Mouse (Mus musculus) embryo, embryonic 9.5 days (tissue): ENCODE results near the gene Gpr153.

Source experiments
- DNase-seq: peaks from one replicate; pipeline ENCODE4 v3.0.0-alpha.2; 2017; ENCODE audit errors: extremely low spot score

Gpr153 gene

DNA sequence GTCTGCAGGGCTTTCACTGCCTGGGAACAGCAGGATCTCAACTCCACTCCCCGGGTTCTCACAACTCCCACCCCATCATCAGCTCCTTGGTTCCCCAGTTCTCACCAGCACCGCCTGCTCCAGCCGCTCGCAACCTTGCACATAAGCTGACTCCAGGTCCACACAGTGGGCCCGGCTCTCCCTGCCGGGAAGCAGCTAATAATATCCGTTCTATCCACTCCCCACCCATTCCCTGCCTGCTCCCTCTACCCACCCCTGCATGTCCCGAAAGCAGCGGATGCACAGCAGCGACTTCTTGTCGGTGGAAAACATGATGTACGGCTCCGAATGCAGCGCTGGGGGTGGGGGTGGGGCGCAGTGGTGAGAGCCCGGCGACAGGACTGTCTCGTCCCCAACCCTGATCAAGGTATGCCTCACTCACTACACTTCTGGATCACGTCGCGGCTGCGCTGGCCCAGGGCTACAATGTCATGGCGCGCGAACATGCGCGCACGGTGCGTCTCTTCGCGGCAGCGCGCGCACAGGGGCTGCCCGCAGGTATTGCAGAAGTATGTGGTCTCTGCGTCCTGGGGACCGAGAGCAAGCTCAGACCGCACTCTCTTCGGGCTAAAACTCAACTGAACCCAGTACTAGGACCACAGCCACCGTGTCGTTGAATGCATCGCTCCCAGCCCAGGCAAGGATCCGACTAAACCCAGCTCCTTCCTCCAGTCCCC lies 41.6 kb downstream of the Gpr153 start:
- DNase-seq = no peak

DNA sequence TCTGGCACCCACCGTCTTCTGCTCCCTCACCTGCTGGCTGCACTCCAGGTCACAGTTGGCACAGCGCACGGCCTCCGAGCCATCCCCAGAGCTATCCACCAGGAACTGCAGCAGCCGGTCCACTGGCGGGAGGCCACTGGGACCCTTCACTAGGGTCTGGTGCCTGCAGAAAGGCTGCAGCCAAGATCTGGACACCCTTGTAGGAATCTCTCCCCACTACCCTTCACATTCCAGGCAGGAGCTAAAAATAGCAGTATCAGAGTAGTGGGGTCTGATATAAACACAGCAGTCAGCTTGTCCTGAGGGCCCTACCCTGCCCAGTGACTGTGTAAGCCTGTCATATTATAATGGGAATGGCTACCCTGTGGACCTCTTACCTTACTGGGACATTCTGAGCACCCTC lies 43.6 kb downstream of the Gpr153 start:
- no peak for DNase-seq

DNA sequence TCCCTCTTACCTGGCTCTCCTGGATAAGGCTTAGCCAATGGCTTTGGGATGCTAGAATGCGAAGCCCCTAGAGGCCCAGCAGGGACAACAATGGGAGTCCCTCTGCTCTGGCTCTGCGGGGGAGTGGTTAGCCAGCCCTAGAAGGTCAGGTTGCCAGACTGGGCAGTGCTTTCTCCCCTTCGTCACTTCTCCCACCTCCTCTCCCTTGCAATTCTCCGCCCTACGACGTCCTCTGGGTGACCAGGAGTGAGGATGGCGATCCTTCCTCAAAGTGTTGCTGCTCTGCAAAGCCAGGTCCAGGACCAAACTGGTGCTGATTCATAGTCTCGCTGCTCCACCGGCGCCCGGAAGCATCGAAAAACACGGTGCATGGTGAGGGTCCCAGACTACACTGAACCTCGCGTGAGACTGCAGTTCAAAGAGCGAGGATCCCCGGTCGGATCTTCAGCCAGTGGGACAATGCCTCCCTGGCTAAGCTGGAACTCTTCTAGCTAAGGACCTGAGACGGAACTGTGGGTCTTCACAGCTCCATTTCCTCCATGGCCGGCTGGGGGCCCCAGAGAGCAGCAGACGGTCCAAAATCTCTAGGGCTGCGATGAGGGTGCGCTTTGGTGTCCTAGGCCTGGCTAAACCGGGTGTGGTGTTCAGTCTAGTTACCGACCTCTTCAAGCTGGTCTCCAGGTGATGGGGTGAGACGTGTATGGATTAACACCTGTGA lies 44.6 kb downstream of the Gpr153 start, which contains the start of gene Rnf207:
TSS of gene Rnf207 (minus strand) at position 477 of the 718 bp plus-strand sequence.
- peak; percentile 72 for DNase-seq

DNA sequence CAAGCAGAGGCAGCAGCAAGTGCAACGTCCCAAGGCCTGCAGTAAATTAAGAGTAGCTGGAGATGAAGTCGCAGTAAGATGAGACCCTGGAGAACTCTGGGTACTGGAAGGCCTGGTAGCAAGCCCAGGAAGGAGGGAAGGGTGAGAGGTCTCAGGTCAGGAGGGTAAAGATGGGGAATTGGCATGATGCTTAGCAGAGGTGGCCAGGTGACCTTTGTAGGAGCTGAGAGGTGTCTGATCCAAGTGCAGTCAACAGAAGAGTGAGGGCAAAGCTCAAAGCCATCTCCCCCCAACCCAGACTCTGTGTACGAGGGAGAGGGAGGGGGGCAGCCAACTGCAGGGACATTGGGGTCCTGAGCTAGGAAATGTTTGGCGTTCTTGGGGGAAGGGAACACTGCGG lies 47.4 kb downstream of the Gpr153 start:
- no peak for DNase-seq

DNA sequence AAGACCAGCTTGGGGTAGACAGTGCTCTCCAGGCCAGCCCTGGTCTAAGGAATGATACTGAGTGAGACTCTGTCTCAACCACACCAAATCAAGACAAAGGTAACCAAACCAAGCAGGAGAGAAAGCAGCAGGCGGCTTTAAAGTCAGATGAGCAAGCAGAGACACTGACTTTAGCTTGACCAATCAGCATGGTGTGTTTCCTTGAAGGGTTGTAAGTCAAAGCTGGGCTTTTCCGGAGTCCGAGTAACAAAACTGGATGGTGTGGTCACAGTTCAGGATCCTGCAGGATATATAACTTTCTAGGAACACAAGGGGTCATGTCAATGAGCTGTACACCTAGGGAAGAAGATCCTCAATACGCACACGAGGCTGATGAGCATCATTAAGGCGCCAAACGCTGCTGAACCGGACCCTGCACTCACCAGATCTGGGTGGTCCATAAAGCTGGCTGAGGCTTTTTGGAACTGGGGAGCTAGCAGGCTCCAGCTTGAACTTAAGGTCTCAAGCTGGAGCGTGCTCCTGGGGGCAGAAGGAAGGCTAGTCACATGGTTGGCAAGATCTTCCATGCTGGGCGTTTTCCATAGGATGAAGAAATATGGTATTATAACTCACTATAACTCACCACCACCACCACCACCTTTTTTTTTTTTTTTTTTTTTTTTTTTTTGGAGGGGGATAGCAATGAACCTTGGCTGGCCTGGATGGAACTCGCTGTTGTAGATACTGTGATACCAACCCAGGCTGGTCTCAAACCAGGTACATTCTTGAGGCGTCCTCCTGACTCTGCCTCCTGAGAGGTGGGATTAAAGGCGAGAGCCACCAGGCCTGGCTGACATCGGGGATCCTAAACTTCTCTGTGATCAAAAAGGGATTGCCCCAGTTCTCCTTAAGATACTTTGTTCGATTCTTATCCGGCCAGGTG lies 50.9 kb downstream of the Gpr153 start:
- no peak for DNase-seq

DNA sequence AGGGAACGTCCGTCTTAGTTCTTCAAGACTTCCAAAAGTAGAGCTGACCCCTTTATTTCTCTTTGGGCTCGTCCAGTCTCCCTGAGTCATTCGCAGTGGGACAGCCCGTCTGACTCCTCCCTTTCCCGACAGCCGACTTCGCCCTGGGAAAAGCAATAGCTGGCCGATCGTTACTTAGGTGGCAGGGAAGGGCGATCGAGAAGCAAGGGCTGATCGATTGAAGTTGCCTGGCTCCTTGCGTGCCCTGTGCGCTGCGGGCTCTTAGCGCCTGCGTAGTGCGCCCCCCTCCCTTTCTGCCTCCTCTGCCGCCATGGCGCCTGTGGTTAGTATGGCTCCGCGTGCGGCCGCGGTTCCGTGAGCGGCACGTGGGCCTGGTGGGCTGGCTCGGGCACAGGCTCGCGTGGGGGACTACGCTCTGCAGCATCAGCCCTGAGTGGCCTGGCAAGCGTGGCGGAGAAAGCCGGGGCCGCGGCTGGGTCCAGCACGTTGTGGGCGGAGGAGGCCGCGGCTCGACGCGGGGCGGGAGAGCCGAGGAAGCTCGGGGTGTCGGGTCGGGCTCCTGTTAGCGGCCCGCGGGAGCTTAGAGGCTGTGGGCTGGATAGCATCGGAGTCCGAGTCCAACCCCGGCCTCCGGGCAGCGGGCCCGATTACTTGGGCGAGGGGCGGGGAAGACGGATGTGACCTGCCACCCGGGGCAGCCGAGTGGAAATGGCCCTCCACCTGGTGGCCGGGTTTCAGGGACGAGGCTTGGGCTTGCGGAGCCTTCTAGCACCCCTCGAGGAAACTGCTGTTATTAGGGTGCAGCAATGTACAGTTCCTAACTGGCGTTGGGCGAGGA lies 51.8 kb downstream of the Gpr153 start, which contains the start of gene Rpl22:
TSS of gene Rpl22 (plus strand) at position 169 of the 838 bp plus-strand sequence.
- peak; percentile 96 for DNase-seq

DNA sequence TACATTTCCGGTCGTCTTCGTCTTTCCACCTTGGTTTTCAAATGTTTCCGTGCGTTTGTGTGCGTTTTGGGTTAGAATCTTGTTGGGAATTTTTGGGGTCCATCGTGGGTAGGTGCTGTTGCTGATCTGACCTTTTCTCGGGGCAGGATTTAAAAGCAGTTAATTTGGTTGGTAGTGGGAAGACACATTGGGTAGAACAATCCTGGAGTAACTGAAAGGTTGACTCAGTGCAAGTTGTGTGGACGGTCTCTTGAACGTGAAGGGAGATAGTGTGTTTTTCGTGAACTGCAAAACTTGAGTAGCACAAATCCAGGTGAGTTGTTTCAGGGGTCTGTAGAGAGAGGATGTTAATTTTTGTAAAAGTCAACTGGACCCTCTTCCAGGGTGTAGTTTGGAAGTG lies 52.5 kb downstream of the Gpr153 start:
- DNase-seq = no peak

DNA sequence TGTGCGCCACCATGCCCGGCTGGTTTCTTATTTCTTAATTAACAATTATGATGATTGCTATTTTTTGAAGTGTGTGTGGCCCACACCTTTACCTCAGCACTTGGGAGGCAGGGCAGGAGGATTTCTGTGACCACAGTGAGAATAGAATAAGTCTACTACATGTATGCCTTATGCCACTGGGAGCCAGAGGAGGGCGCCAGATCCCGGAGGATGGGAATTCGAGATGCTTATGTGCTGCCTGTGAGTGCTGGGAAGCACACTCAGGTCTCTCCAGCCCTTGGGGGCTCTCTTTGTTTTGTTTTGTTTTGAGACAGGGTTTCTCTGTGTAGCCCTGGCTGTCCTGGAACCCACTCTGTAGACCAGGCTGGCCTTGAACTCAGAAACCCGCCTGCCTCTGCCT lies 54.7 kb downstream of the Gpr153 start:
- peak; percentile 61 for DNase-seq

DNA sequence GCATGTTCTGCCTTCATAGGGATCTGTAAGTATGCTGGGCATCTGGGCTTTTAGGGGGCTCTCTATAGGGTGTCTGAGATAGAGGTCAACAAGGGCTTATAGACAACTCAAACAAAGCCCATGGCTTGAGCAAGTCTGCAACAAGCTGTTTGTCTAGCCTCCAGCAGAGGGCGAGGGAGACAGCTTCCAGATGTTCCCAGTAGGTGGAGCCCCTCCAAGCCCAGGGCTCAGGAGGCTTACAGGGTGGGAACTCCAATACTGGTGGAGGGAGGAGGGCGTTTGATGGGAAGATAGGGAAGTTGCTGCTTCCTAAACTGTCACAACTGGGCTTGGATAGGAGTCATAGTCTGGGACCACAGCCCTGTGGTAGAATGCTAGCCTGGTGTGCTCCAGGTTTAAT lies 58.9 kb downstream of the Gpr153 start:
- peak; percentile 70 for DNase-seq

DNA sequence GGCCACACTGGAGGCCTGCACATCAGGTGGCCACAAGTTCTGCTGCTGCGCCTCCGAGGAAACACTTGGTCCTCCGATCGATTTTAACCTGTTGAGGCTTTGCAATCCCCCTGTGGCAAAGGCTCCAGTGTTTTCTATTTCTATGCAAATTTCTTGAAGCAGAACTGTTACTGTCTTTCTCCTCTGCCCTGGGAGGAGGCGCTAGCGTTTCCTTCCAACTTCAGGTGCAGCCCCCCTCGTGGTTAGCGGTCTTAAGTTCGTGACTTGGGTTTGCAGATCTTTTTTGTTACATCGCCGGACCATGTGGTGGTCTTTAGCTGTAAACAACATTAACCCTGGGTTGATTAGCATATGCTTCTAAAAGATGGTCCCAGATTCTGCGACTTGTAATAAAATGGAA lies 59.6 kb downstream of the Gpr153 start:
- DNase-seq = no peak
